Mouse (Mus musculus): ENCODE measurements around the gene Gna14.

- TF ChIP-seq CTCF (IDR thresholded peaks at IDR 0.05) (no peak), POLR2A (IDR thresholded peaks at IDR 0.05; ENCODE audit: insufficient read depth, low read depth, low read length) (no peak), EP300 (IDR thresholded peaks at IDR 0.05; ENCODE audit: insufficient read depth, low read depth, low read length) (no peak)
These were observed 15.3 kb downstream of the Gna14 start for GRCm38 (mm10) chr19:16450824-16451223.

All from heart, adult 2 months (tissue).